Mouse (Mus musculus): ENCODE results near the gene Large1. TPM values are rescaled to one million over a fixed set of nuclear protein-coding genes. Genes with fewer than 3 reads are reported as not detected.
A peak's percentile ranks its signal among the peaks of the same experiment; 100 is the strongest.
"Not testable (repeated sequence)": the region's sequence is repeated elsewhere in the genome, so short reads cannot be mapped to it uniquely, and the experiment has no call there.

The Large1 gene
- total RNA-seq, 1 experiment from 2014 or later = 4.3 TPM

DNA sequence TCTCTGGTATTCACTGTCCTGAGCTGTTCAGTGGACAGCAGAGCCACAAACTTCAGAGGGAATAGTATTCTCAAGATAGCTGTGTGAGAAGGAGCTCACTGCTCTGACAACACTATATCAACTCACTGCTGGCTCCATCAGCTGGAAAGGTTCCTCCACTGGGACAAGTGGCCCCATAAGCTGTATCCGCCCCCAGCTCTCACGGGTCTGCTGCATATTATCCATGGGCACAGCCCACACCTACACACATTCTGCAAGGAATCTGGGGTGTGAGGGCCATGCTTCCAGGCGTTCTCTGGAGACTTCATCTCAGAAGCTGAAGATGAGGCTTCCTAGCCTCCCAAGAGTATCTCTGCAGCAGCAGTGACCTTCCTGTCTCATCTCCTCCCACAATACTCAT is 50.4 kb downstream of the Large1 start:
- ATAC-seq (replicated peaks; ENCODE audit: low read depth, poor library complexity, severe bottlenecking) = no peak

DNA sequence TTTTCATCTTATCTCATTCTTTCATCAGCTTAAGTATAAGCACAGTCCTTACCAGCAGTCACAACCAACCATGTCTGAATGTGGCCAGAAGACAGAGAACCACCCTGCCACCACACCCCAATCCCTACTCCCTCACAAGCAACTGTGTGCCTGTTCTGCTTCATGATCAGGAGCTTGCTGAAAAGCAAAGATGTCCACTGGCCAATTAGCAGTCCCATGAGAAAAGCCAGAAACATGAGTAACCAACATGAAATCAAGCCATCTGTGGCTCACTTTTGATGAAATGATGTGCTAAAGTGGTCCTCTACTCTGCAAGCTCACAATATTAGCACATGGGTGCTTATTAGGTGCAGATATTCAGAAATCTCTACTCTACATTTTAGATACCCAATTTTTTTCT is 57.8 kb downstream of the Large1 start:
- no peak for ATAC-seq (replicated peaks; ENCODE audit: low read depth, poor library complexity, severe bottlenecking)

DNA sequence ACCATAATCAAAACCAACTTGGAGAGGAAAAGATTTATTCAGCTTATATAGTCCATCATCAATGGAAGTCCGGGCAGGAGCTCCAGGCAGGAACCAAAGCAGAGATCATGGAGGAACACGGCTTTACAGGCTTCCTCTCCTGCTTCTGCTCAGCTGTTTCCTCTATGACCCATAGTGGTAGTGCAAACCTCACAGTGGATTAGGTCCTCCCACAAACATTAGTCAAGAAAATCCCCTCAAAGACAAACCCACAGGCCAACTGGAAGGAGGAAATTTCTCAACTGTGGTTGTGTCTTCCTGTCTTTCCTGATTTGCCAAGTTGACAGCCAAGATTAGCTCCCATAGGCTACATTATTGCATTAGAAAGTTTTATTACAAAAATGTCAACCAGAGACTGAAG is 59.7 kb downstream of the Large1 start:
- peak; percentile 87 for ATAC-seq (replicated peaks; ENCODE audit: low read depth, poor library complexity, severe bottlenecking)

DNA sequence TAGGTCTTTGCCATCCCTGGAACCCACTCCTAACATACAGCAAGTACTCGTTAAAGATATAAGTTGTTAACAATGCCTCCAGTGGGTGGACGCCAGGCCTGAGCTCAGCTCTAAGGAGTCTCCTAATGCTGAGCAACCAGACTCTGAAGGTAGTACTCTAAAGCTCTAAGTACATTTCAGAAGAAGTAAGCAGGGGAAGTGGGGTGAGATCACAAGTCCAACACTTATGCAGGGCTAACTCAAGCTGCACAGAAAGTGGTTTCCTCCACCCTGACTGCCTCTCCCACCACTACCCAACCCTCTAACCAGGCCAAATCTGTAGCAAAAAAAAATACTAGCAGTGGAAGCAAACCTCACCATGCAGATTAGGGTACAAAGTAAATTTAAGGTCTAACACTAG is 61.7 kb downstream of the Large1 start:
- no peak for ATAC-seq (replicated peaks; ENCODE audit: low read depth, poor library complexity, severe bottlenecking)

DNA sequence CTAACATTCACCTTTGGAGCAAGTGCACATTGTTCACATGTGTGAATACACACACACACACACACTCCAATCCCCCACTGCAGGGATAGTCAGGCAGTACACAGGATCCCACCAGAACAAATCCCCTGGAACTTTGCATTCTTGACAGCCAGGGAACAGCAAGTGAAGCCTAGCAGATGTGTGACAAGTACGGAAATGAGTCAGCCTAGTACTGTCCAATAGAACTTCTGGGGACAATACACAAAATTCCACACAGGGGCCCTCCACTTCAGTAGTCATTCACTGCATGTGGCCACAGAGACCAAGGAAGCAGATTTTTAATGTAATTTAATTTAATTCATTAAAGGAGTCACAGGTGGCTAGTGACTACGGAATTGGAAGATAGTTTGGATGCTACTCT is 62.7 kb downstream of the Large1 start:
- no peak for ATAC-seq (replicated peaks; ENCODE audit: low read depth, poor library complexity, severe bottlenecking)

DNA sequence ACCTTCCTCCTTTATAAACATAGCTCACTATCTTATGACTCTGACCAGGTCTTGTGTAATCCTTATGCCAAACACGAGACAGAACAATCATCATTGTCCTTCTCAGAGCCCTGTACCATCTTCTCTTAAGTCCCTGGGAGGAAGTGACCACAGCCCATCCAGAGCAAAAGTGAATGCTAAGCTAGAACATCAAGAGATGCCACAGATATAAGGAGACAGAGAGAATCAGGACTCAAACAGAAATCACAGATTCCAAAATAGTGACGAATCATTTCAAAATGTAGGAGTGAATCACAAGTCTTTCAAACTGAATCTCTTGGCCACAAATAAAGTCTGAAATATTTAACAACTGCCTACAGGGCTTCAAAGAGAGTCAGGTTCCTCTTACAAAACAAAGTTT is 63.5 kb downstream of the Large1 start:
- no peak for ATAC-seq (replicated peaks; ENCODE audit: low read depth, poor library complexity, severe bottlenecking)

DNA sequence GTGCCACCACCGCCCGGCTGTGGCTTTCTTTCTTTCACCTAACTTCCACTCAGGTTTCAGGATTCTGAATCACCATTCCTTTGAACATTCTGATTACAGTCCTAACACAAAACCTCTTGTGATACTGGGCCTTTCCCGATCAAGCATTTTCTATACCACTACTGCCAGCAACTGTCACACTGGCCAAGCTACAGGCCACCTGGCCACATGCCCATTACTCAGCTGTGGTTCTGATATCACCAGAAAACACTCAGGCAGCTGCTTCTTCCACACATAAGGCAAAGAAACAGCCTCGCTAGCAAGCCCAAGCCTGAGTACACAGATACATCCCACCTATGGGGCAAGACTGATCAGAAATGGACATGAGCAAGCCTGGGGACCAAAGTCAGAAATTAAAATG is 71.3 kb downstream of the Large1 start:
- ATAC-seq (replicated peaks; ENCODE audit: low read depth, poor library complexity, severe bottlenecking) = no peak

DNA sequence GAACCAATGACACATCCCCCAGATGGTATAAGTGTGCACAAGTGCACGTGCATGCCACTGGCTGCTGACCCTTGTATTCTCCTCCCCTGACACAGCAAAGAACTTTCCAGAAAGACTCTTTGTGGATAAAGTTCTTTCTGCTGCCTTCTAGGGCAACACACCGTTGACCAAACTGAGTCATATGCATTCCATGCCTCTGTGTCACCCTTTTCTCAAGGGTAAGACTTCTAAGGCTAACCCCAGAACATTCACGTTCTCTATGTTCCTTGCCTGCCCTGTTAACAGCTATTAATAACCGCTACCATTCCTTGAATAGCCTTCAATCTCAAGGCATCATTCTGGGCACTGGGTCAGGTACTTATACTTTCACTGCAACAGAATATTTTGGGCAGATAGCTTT is 77.3 kb downstream of the Large1 start:
- ATAC-seq (replicated peaks; ENCODE audit: low read depth, poor library complexity, severe bottlenecking) = no peak

DNA sequence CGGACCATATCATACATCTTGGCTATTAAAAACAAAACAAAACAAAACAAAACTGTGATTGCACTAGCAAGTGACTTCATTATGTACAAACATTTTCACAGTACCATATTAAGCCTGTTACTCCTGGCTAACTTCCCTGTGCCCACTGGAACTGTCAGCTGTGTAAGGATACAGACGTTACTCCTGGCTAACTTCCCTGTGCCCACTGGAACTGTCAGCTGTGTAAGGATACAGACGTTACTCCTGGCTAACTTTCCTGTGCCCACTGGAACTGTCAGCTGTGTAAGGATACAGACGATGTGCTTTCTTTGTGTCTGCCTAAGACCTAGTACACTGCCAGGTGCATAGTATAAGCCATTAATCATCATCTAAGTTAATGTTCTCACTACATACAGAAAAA is 77.9 kb downstream of the Large1 start:
- not testable (repeated sequence) for ATAC-seq (replicated peaks; ENCODE audit: low read depth, poor library complexity, severe bottlenecking)

DNA sequence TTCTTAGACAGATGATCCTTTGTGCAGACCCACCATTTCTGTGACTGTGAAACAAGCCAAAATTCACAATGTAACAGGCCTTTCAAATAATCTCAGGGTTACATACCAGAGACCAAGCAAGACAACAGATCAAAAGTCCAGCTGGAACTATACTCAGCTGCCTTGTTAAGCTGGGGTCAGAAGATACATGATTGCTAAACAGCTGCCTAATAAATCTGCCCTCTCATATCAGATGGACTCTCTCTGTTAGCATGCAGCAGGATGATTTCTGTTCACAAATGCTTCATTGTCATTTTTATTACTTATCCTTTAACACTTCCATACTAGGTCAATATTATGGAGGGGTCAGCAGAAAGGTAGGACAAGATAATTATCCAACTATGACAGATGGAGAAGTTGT is 80.2 kb downstream of the Large1 start:
- no peak for ATAC-seq (replicated peaks; ENCODE audit: low read depth, poor library complexity, severe bottlenecking)

DNA sequence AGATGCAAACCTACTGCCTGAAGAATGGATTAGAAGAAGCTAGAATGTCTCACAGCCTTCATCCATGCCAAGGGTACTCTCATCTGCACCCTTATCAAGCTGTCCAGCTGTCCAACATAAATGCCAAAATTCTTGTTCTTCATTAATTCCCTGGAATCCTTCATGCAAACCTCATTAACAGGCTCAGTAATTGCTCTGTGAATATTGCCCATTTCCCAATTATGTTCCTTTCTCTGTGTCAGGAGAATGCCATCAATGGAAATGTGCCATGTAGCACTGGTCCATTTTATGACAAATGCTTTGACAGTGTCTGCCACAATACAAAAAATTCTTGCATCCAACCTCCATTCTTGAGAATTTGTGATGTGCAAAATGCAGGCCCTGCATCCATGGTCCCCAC is 82.3 kb downstream of the Large1 start:
- ATAC-seq (replicated peaks; ENCODE audit: low read depth, poor library complexity, severe bottlenecking) = no peak

DNA sequence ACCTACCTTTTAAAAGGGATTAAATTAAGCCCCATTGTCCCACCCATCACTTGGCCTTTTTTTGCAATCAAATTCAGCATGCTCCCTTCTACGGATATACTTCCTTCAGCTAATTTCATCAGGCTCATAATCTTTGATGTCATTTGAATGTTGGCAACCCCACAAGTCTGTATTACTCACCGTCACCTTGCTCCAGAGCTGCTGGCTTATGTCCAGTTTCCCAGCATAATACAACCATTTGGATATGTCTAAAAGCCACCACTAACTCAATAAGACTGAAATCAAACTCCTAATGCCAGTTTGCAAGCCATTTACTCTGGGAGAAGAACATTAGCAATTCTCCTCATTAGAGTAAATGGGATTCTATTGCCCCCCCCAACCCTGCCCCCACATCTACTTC is 95.4 kb downstream of the Large1 start:
- no peak for ATAC-seq (replicated peaks; ENCODE audit: low read depth, poor library complexity, severe bottlenecking)

DNA sequence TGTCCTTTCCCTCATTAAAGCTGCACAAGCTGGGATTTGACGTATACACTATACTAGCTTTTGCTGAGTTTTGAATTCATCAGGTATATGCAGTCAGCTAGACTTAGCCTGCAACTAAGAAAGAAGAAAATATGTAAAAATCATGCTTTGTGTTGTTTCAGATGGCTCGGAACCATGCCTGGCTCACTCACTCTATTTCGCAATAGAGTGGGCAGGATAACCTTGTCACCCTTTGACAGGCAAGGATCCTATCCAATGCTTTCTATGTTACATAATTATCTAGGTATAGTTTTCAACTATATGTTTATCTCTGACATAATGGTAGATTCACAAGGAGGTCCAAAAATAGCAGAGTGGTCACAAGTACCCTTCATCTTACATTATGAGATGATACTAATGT is 109.2 kb downstream of the Large1 start:
- ATAC-seq (replicated peaks; ENCODE audit: low read depth, poor library complexity, severe bottlenecking) = no peak

DNA sequence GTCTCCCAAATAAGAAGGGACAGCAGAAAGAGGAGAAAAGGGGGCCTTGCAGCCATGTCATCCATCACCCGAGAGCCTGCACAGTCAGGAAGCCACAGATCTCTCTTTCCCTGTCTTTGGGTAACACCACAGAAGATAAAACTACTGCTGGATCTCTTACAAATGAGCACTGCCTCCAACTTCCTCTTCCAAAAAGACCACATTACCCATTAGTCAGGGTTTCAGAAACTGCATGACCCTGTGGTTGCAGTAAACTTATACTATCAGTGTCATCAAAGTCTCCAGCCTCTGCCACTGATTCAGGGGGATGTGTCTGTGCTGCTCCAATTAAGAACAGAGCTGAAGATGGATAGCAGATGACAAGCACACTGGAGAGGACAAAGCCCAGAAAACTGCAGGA is 111.3 kb downstream of the Large1 start:
- ATAC-seq (replicated peaks; ENCODE audit: low read depth, poor library complexity, severe bottlenecking) = peak; percentile 100

DNA sequence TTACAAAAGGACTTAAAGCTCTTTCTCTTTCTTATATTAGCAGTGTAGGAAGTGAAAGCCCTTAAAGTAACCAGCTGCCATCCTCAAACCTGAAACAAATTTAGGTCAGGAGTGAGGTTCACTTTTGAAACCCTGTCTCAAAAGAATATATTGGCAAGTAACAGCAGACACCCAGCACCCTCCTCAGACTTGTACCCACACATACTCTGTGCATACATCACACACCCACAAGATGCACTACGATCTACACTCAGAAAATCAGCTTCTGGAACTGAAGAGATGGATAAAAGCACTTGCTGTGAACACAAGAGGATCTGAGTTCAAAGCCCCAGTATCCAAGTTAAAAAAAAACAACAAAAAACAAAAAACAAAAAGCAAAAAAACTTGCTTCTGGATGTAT is 119.1 kb downstream of the Large1 start:
- 0 out of 2 replicates have a peak, but pooled peaks have one; percentile 13 for ATAC-seq (replicated peaks; ENCODE audit: low read depth, poor library complexity, severe bottlenecking)

DNA sequence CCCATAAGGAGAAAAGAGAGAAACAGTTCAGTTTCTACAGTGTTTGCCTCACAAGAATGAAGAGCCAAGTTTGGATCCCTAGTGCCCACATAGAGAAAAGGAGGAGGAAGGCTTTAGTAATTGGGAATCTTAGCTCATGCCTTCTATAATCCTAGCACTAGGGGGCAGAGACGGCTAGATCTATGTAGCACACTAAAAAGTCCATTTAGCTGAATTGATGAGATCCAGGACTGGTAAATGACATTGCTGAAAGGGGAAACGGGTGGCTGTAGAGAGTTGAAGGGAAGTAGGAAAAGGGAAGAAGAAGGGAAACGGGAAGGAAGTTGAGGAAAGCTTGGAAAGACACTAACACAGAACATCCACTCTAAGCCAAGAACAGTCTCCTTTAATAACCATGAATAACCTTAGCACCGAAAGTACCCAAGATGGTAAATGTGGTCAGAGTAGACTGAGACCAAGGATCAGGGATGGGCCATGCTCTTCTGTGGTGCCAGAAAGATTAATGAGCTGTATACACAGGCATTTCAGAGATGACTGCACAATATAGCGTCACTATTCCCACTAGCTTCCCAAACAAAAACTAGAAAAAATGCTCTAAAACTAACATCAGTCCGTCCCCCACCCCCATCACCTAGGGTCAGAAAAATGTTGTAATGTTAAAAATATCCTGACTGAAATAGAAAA is 119.8 kb downstream of the Large1 start:
- ATAC-seq (replicated peaks; ENCODE audit: low read depth, poor library complexity, severe bottlenecking) = peak; percentile 95

DNA sequence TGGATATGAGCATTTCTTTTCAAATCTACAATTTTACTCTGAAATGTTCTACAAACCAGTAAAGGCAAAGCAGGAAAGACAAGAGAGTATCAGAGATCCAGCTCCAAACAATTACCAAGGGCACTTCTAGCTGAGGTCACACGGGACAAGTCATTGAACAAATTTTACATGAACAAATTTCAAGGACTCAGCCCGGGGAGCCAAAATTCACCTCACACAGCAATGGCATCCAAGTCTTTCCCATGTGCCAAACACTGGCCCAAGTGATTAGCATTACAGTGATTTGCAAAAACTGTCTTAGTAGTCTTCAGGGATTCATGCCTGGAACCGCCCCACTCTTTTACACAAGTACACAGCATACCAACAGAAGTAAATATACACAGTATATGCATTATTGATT is 126.5 kb downstream of the Large1 start:
- no peak for ATAC-seq (replicated peaks; ENCODE audit: low read depth, poor library complexity, severe bottlenecking)

DNA sequence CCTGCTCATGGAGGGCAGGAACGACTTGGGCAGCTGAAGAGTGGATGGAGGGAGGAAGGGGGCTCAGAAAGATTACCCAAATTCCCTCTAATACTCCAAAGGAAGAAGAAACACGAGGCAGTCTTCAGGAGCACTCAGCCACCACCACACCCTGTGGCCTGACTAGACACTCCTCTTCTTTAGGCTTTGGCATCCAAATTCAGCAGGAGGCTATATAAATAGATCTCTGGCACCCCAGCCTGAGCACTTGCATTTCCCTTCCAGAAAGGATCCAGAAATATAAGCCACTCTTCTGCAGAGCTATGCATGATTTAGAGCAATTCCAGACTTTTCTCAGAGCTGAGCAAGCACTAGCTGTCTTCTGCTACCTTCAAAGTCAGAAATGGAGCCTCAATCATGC is 127.7 kb downstream of the Large1 start:
- no peak for ATAC-seq (replicated peaks; ENCODE audit: low read depth, poor library complexity, severe bottlenecking)

DNA sequence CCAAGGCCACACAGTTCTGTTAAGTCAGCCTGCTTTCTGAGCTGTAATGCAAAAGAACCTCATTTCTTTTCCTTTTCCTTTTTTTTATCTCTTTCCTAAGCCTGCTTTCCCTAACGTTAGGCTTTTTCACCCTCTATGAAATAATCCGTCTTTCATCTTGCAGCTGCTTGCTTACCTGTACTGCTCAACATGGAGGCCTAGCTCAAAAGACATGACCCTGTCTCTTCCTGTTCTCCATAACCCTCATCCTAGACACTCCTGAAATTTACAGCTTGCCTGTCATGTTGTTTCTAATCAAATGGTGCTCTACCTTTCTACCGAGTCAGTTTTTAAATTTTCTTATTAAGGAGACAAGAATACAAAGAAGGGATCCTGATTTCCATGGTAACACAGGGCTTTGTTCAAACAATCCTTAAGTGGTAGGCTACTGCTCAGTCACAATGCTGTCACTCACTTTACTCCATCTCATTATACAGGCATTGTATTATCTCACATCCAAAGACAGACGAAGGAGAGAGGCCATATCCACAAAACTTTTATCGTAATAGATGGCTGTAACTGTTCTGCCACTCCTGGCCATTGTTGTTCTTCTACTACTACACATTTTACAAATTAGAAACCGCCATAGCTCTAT is 134.0 kb downstream of the Large1 start:
- no peak for ATAC-seq (replicated peaks; ENCODE audit: low read depth, poor library complexity, severe bottlenecking)

DNA sequence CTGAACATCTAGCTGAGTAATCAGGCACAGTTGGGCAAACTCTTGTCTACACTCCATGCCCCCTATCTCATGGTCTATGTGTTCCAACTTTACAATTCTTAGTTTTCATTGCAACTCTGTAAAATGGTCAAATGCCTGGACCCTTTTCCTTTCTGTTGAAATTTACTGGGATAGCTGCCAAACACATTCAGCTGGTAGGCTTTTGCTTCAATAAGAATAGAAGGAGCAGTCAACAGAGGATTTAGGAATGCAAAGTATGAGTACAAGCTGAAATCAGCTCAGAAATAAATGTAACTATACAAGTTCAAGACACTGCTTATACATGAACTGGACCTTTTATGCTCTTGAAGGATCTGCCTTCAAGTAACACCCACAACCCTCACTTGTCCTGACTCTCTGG is 146.5 kb downstream of the Large1 start:
- no peak for ATAC-seq (replicated peaks; ENCODE audit: low read depth, poor library complexity, severe bottlenecking)

DNA sequence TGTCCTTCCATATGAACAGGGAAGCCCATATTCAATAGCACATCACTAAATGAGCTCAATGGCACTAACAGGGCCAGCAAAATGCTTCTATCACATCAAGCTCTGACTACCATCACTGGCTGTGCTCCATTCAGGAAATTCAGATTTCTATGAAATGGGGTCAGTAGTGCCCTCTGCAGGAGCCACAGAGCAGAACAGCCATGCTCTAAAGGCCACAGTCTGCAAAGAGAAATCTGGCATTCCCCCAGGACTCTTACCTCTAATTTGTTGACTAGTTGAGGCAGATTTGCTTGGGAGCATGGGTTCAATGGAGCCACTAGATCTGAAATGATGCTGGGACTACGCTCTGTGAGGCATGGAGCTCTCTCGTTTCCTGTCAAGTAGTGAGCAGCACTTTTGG is 151.5 kb downstream of the Large1 start:
- ATAC-seq (replicated peaks; ENCODE audit: low read depth, poor library complexity, severe bottlenecking) = peak; percentile 60; the same call in 1 of the 2 replicates

DNA sequence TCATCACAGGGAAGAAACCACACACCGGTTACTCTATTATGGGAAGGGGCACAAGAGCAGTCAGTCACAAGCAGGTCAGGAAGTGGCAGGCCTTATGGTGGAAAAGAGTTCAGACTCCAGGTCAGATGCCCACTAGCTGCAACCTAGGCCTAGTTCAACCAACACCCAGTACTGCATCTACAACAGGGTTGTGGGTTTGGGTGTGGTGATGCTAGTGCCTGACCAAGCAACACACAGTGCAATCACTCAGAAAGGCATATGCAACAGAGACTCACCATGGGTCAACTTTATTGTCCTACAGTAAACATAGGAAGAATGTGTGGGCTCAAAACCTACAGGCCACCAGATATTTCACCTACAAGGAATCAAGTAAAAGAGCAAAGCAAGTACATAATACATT is 155.6 kb downstream of the Large1 start:
- no peak for ATAC-seq (replicated peaks; ENCODE audit: low read depth, poor library complexity, severe bottlenecking)
